Mouse (Mus musculus) CH12.LX (cell line): Measurements from ENCODE around the gene Stbd1. TPM values are rescaled to one million over a fixed set of nuclear protein-coding genes. Genes with fewer than 3 reads are reported as not detected.
A peak's percentile ranks its signal among the peaks of the same experiment; 100 is the strongest.

ENCODE experiments used
- DNase-seq: peaks from one replicate; pipeline ENCODE4 v3.0.0-alpha.2; 2013; ENCODE audit errors: extremely low read depth
- H3K27ac ChIP-seq: 2 replicates; pipeline ENCODE4 v1.5.1; 2012; ENCODE audit warnings: low read depth, mild to moderate bottlenecking, control low read depth, moderate library complexity; ENCODE audit not compliant: insufficient read depth
- H3K27me3 ChIP-seq: replicated peaks from 2 replicates; pipeline ENCODE3; 2012; ENCODE audit warnings: inconsistent platforms
- H3K36me3 ChIP-seq, 2 experiments: replicated peaks in 1 of 2; 2 replicates each; pipeline versions ENCODE3 to v1.6.1; 2012; ENCODE audit warnings: inconsistent platforms in 1 of 2, low read length in 1 of 2, mild to moderate bottlenecking in 1 of 2, mixed read lengths in 1 of 2, moderate library complexity in 1 of 2; ENCODE audit not compliant: control insufficient read depth in 1 of 2, insufficient read depth in 1 of 2
- H3K4me1 ChIP-seq, 2 experiments: 2 replicates each; pipeline ENCODE4 v1.6.1; 2012; ENCODE audit warnings: inconsistent platforms in 1 of 2, moderate library complexity in 1 of 2; ENCODE audit not compliant: insufficient read depth in 2 of 2, control insufficient read depth in 1 of 2
- H3K4me2 ChIP-seq: 2 replicates; pipeline ENCODE4 v1.6.1; 2012; ENCODE audit warnings: low read depth, mild to moderate bottlenecking, control low read depth; ENCODE audit not compliant: poor library complexity, insufficient read depth, severe bottlenecking
- H3K4me3 ChIP-seq, 3 experiments: fragments of 150-350 bp in 1 of 3; sonication (generic) in 1 of 3; replicated peaks in 1 of 3; 2 replicates each; pipeline versions ENCODE3 to v1.5.1; 2011 to 2012; ENCODE audit warnings: low read depth in 2 of 3, low read length in 2 of 3, mild to moderate bottlenecking in 2 of 3, moderate library complexity in 2 of 3, control low read depth in 1 of 3, improper control_type of control experiment in 1 of 3, inconsistent platforms in 1 of 3, mixed read lengths in 1 of 3; ENCODE audit not compliant: poor library complexity in 1 of 3
- H3K79me2 ChIP-seq: replicated peaks from 2 replicates; pipeline ENCODE4 v1.6.1; 2012; ENCODE audit warnings: mild to moderate bottlenecking, moderate library complexity; ENCODE audit not compliant: control insufficient read depth, poor library complexity, insufficient read depth, severe bottlenecking; ENCODE audit errors: extremely low read depth
- H3K9ac ChIP-seq: 2 replicates; pipeline ENCODE4 v1.6.1; 2012; ENCODE audit warnings: low read depth, mild to moderate bottlenecking, control low read depth, moderate library complexity; ENCODE audit not compliant: insufficient read depth
- H3K9me3 ChIP-seq: replicated peaks from 2 replicates; pipeline ENCODE3; 2012; ENCODE audit warnings: low read length, inconsistent platforms, mixed read lengths
- CHD1 ChIP-seq: IDR thresholded peaks from 2 replicates; pipeline ENCODE4 v1.6.1; 2012; ENCODE audit warnings: low read depth, low read length, improper control_type of control experiment, inconsistent platforms
- CHD2 ChIP-seq: IDR thresholded peaks from 2 replicates; pipeline ENCODE4 v1.6.1; 2011; ENCODE audit warnings: low read length, improper control_type of control experiment
- CTCF ChIP-seq, 2 experiments: IDR thresholded peaks in 1 of 2; conservative IDR thresholded peaks in 1 of 2; 2 replicates each; pipeline ENCODE4 v1.5.1; 2011 to 2012; ENCODE audit warnings: low read depth in 2 of 2, low read length in 2 of 2, improper control_type of control experiment in 1 of 2, inconsistent platforms in 1 of 2, mild to moderate bottlenecking in 1 of 2, moderate library complexity in 1 of 2
- ELF1 ChIP-seq: IDR thresholded peaks from 2 replicates; pipeline ENCODE4 v1.6.1; 2014; ENCODE audit warnings: low read depth, mild to moderate bottlenecking, inconsistent platforms, low read length, improper control_type of control experiment
- GABPA ChIP-seq: IDR thresholded peaks from 2 replicates; pipeline ENCODE4 v1.6.1; 2012; ENCODE audit warnings: low read depth, low read length, improper control_type of control experiment, inconsistent platforms; ENCODE audit not compliant: insufficient replicate concordance
- IRF4 ChIP-seq: IDR thresholded peaks from 2 replicates; pipeline ENCODE4 v1.6.1; 2014; ENCODE audit warnings: low read depth, mild to moderate bottlenecking, inconsistent platforms, low read length, improper control_type of control experiment
- MAFK ChIP-seq: IDR thresholded peaks from 2 replicates; pipeline ENCODE4 v1.6.1; 2011; ENCODE audit warnings: low read length, improper control_type of control experiment; ENCODE audit not compliant: insufficient replicate concordance
- MAX ChIP-seq: IDR thresholded peaks from 2 replicates; pipeline ENCODE4 v1.6.1; 2011; ENCODE audit warnings: low read length, improper control_type of control experiment
- MAZ ChIP-seq: IDR thresholded peaks from 2 replicates; pipeline ENCODE4 v1.6.1; 2012; ENCODE audit warnings: low read depth, mild to moderate bottlenecking, inconsistent platforms, low read length, improper control_type of control experiment, moderate library complexity
- MEF2A ChIP-seq: IDR thresholded peaks from 2 replicates; pipeline ENCODE4 v1.6.1; 2014; ENCODE audit warnings: low read depth, mild to moderate bottlenecking, inconsistent platforms, low read length, improper control_type of control experiment, borderline replicate concordance
- MXI1 ChIP-seq: IDR thresholded peaks from 2 replicates; pipeline ENCODE4 v1.6.1; 2011; ENCODE audit warnings: mild to moderate bottlenecking, low read depth, low read length, improper control_type of control experiment
- NELFE ChIP-seq: IDR thresholded peaks from 2 replicates; pipeline ENCODE4 v1.6.1; 2011; ENCODE audit warnings: low read depth, low read length, improper control_type of control experiment
- NRF1 ChIP-seq: IDR thresholded peaks from 2 replicates; pipeline ENCODE4 v1.6.1; 2014; ENCODE audit warnings: low read depth, mild to moderate bottlenecking, inconsistent platforms, low read length, improper control_type of control experiment, moderate library complexity
- PAX5 ChIP-seq: IDR thresholded peaks from 2 replicates; pipeline ENCODE4 v1.6.1; 2012; ENCODE audit warnings: low read length, inconsistent platforms, mixed read lengths
- RAD21 ChIP-seq: IDR thresholded peaks from 2 replicates; pipeline ENCODE4 v1.6.1; 2011; ENCODE audit warnings: low read depth, mild to moderate bottlenecking, low read length, improper control_type of control experiment, moderate library complexity
- TBP ChIP-seq: conservative IDR thresholded peaks from 2 replicates; pipeline ENCODE4 v1.6.1; 2011; ENCODE audit warnings: low read depth, low read length, improper control_type of control experiment
- TCF12 ChIP-seq: IDR thresholded peaks from 2 replicates; pipeline ENCODE4 v1.6.1; 2014; ENCODE audit warnings: low read depth, mild to moderate bottlenecking, inconsistent platforms, low read length, improper control_type of control experiment
- UBTF ChIP-seq: IDR thresholded peaks from 2 replicates; pipeline ENCODE4 v1.6.1; 2012; ENCODE audit warnings: low read depth, mild to moderate bottlenecking, inconsistent platforms, low read length, improper control_type of control experiment, moderate library complexity
- USF1 ChIP-seq: IDR thresholded peaks from 2 replicates; pipeline ENCODE4 v1.6.1; 2014; ENCODE audit warnings: low read depth, mild to moderate bottlenecking, inconsistent platforms, low read length, improper control_type of control experiment
- ZKSCAN1 ChIP-seq: IDR thresholded peaks from 2 replicates; pipeline ENCODE4 v1.6.1; 2012; ENCODE audit warnings: low read depth, inconsistent platforms, low read length, improper control_type of control experiment, borderline replicate concordance
- dilution Hi-C: fragments of 300-500 bp; cut with MboI; formaldehyde crosslinking; loops from 2 replicates; pipeline ENCODE4 v1.14.3; 2020; ENCODE audit warnings: low sequenced_read_pairs; ENCODE audit not compliant: extremely low pct_unique_long_range_greater_than_20kb, extremely low pct_ligation_motif_present
- in situ Hi-C: fragments of 300-500 bp; cut with MboI; formaldehyde crosslinking; loops from 3 replicates; pipeline ENCODE4 v1.14.3; 2019; ENCODE audit warnings: low sequenced_read_pairs, low pct_ligation_motif_present, low pct_unique_long_range_greater_than_20kb, mixed read lengths
- polyA plus RNA-seq: library from polyadenylated mRNA; unstranded; fragments of >175 nt; gene quantifications from 2 replicates; pipeline ENCODE4 v1.2.1, GENCODE M21; 2012; ENCODE audit warnings: low read depth; ENCODE audit not compliant: insufficient read length
- total RNA-seq, 2 experiments: library from RNA; depleted of rRNA; stranded (reverse); fragments of 300-350 nt in 1 of 2; fragments of >200 nt in 1 of 2; gene quantifications; 2 replicates each; pipeline ENCODE4 v1.2.3; 2012 to 2014

Gene Stbd1
- total RNA-seq (2012; rRNA removed) (0.29 and 0.89 TPM in 2 replicates), total RNA-seq (2014; rRNA removed) (0.96 and 0.99 TPM in 2 replicates), polyA plus RNA-seq (0.93 and 1.3 TPM in 2 replicates)

- TF ChIP-seq UBTF (0 out of 2 replicates have a peak, but pooled peaks have one; percentile 71), MEF2A (no peak), MXI1 (no peak), PAX5 (no peak), USF1 (no peak), CHD1 (no peak), CHD2 (no peak), NELFE (no peak)
- H3K9ac ChIP-seq = peak within 1 kb of the TSS; percentile 43
- dilution Hi-C loops = no loop called here
These were observed at the start of gene Stbd1 for GRCm38 (mm10) chr5:92602691-92603690. Gene Stbd1, plus strand, starts transcription at chr5:92603041.

GRCm38 (mm10) chr5:92553939-92554338 lies 48.9 kb upstream of the Stbd1 start:
- H3K4me1 ChIP-seq = peaks cover 0 to 11% of the 10 kb centered on the region in 2 experiments; a peak in 2 of 4 replicates
- no peak overlapping the region for H3K9ac ChIP-seq
- no peaks in the 10 kb centered on the region for H3K27me3 ChIP-seq
- H3K36me3 ChIP-seq = no peaks in the 10 kb centered on the region
- TF ChIP-seq ZKSCAN1 = no peak
- peak; percentile 23 for TF ChIP-seq RAD21
- no peak for TF ChIP-seq MEF2A
- TF ChIP-seq MAX = no peak
- TF ChIP-seq PAX5 = no peak
- no peak for TF ChIP-seq IRF4
- TF ChIP-seq MXI1 = no peak
- TF ChIP-seq MAFK = no peak
- no peak for TF ChIP-seq GABPA
- no peak for TF ChIP-seq TCF12
- TF ChIP-seq TBP = no peak
- TF ChIP-seq MAZ = no peak
- TF ChIP-seq ELF1 = no peak
- TF ChIP-seq CTCF (conservative IDR thresholded peaks at IDR 0.05 in 1 of 2, IDR thresholded peaks at IDR 0.05 in 1 of 2; ENCODE audit: low read depth in 2 of 2, low read length in 2 of 2) = peak; percentile 26 to 42; a peak in 2 of 4 replicates
- TF ChIP-seq NRF1 = no peak
- DNase-seq = peak; percentile 18
- H3K27ac ChIP-seq = no peak overlapping the region
- dilution Hi-C loops (no loop called here), in situ Hi-C loops (no loop called here)
- H3K4me3 ChIP-seq = no peak overlapping the region
- H3K4me2 ChIP-seq = no peak overlapping the region
- H3K9me3 ChIP-seq = no peaks in the 10 kb centered on the region
- no peaks in the 10 kb centered on the region for H3K79me2 ChIP-seq

More at GRCm38 (mm10) chr5:92602691-92603690, at the start of gene Stbd1:
- Histone ChIP-seq H3K4me3 (peak within 1 kb of the TSS in 2 of 3 experiments; percentile 56 to 62), H3K27me3 (peaks cover 18% of the 10 kb centered on the region), H3K4me2 (peak within 1 kb of the TSS; percentile 81), H3K36me3 (no peaks in the 10 kb centered on the region), H3K27ac (no peak within 1 kb of the TSS), H3K9me3 (no peaks in the 10 kb centered on the region), H3K79me2 (no peaks in the 10 kb centered on the region), H3K4me1 (peaks cover 0 to 10% of the 10 kb centered on the region in 2 experiments; a peak in 2 of 4 replicates)
- in situ Hi-C loops = no loop called here
- peak; percentile 38 for DNase-seq
